Mouse (Mus musculus) CD8-positive naive resting alpha-beta T cell, adult 2 months (primary cell): ENCODE data around the gene Atp5d.

Experiments used
- DNase-seq, 2 experiments: peaks; one replicate each; pipeline ENCODE4 v3.0.0; 2022; ENCODE audit warnings: low read depth in 2 of 2, low spot score in 2 of 2

Gene Atp5d

GRCm38 (mm10) chr10:80152071-80152872, 13.8 kb downstream of the Atp5d start:
- DNase-seq: no peak

- DNase-seq: no peak
Measured at GRCm38 (mm10) chr10:80152873-80153260, 14.4 kb downstream of the Atp5d start.

- DNase-seq: no peak
Measured at GRCm38 (mm10) chr10:80153713-80154112, 15.3 kb downstream of the Atp5d start.

DNA sequence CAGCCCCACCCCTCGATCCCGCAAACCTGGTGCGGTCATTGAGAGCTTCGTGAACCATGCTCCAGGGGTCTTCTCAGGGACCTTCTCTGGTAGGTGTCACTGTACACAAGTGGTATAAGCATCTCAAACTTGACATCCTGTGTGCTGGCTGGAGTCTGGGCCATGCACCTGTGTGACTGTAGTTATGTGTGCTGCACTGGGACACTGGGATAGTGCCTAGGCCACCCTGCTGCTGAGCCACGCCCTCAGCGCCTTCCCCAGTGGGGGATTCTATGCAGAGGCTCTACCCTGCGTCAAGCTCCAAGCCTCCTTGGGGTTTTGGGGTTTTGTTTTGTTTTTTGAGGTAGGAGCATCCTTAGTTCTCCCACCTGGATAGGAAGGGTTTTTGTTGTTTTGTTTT, 16.0 kb downstream of the Atp5d start:
- DNase-seq: no peak

DNA sequence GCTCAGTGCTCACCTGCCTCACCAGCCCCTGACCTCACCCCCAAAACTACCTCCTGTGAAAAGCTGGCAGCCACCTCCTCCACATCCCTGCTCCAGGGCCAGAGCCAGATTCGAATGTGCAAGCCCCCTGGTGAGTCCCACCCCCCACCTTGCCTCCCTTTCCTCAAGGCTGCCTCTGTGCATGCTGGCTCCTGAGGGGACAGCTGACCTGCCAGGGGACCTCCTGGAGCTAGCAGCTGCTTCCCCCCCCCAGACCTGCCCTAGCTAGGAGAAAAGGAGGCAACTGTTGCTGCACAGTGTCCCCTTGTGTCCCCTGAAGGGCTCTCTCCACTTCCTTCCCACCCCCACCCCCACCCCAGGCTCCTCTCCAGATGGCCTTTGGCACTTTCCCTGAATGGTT, 16.8 kb downstream of the Atp5d start:
- DNase-seq: no peak

DNA sequence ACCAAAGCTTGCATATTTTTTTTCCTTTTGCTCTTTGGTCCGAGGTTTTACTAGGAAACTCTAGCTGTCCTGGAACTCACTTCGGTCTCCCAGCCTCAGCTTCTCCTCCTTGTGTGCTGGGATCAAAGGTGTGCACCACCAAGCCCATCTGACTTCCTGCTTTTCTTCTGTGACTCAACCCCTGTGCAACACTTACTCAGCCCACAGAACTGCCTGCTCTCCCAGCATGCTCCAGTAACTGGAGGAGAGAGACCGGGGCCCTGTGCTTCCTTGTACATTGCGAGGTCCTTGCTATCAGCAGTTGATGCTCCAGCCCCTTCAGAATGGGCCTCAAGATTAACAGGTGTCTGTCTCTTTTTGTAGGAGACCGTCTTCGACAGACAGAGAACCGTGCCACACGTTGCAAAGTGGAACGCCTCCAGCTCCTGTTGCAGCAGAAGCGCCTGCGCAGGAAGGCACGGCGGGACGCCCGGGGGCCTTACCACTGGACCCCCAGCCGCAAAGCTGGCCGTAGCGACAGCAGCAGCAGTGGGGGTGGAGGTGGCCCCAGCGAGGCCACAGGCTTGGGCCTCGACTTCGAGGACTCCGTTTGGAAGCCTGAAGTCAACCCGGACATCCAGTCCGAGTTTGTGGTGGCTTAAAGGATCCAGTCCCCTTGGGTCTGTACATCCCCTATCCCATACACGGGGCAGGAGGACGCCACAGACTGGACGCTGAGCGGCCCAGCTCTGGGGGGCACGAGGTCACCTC, 17.7 kb downstream of the Atp5d start:
- no peak for DNase-seq

- no peak for DNase-seq
Measured at GRCm38 (mm10) chr10:80156752-80157053, 18.3 kb downstream of the Atp5d start.

DNA sequence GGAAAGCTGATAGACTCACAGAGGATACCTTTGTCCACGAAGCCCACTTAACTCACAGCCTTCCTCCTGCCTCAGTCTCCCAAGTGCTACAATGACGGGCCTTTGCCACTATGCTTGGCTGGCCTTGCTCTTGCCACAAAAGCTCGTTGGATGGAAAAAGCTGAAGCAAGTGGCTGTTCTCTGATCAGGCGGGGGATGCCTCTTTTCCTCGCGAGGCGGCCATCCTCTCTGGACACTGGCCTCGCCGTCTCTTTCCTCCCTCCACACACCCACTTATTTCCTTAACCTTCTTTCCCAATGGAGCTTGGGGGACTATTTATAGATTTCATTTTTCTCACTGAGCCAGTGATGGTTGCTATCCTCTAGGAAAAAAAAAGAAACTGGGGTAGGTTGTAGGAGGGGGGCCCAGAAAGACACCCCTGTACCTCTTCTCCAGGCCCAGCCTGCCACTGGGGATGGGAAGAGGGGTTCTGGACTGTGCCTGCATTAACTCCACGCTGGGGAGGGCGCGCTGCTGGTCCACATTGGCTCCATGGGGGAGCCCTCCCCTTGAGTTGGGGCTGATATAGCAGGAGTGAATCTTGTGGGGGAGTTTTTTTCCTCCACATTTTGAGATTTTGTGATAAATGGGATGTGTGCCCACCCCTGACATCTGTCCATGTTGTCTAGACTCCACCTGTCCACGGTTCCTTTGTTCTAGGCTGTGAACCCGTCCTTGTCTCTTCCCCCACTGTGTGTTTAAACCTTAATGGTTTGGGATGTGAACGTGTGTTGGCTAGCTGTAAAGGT, 18.9 kb downstream of the Atp5d start:
- DNase-seq: no peak

GRCm38 (mm10) chr10:80158307-80158986, 20.0 kb downstream of the Atp5d start:
- DNase-seq: peak in 1 of 2 experiments; percentile 53

DNA sequence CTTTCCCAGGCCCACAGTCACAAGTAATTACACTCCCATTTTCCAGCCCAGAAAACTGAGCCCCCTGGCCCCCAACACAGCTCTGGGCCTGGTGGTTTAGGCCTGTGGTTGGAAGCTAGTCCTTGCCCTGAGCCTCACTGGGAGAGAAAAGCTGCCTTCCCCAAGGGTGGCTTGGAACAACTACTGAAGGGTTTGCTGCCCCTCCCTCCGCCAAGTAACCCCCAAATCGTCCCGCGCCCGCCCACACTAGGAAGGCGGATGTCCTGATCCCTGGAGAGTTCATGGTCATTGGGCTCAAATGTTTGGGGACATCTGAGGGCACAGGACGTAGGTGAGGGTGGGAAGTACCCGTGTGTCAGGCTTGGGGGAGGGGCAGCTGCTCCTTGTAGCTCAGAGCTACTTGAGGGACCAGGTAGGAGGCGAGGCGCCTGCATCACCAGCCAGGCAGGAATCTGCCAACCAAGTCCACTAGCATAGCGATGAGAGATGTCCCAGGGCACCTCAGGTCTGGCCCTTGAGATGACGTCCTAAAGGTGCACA, 20.7 kb downstream of the Atp5d start:
- no peak for DNase-seq

DNA sequence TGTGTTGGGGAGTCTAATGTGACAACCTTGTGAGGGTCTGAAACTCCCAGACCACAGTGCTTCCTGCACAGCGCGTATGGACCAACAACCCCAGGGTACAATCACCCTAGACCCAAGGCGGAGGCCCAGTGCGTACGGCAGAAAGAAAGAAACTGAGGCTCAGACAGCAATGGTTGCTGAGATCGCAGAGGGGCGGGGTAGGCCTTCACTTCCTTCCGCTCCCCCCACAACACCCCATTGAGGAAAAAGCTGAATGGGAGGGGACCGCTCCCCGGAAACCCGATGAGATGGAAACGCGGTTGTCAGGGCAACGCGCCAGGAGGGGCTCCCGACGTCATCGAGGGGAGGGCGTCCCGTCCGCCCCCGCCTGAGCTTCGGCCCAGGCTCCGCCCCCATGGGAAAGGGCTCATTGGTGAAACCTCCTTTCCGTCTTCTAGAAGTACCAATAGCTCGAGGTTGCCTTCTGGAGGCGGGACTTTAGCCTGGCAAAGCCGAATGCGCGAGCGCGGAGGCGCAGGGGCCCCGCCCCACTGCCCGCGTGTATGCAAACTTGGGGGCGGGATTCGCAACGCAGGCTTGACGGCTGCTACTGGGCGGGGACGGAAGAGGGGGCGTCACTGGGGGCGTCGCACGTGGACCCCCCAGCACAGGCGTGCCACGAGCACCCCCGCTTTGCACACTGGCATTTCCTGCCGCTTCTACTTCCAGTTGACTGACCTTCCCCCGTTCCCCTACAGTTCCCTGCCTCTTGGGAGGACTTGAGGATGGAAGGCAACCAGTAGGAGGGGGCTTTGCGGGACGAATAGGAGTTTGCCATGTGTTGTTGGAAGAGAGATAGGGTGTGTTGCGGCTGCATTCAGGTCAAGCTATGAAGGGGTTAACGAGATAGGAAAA, 21.4 kb downstream of the Atp5d start:
- DNase-seq: peak; percentile 99

DNA sequence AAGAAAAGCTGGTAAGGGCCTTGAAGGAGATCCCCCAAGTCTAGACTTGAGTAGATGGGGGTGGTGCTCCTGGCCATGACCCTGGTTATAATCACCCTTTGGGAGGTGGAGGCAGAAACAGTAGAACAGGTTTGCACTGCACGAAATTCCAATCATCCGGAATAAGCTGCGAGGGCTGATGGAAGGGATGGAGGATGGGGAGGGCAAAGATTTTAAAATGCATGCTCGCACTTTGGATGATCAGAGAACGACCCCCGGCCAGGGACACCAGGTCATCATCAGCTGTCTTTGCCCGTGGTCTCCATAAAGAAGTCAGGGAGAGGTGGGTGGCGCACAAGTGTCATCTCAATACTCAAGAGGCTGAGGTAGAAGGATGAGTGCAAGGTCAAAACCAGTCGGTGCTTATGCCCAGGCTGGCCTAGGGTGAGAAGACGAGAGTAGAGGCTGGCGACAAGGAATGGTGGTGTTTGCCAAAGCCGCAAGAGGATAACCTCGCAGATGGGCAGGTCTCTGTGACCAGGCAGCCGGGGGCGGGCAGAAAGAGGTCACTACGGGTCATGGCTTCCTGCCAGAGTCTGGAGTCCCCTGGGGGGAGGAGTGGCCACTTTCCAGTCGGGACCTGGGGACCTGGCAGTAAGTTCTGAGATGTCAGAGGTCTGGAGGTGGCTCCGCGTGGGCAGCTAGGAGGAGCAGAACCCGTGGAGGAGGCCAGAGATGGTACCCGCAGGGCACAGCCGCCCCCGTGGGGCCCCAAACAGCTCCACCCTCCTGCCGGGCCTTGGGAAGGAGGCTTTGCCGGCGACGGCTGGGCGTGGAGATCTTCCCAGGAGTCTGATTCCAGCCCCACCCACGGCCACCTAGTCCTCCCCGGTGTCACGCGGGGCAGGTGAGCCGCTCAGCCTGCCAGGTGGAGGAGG, 22.3 kb downstream of the Atp5d start:
- DNase-seq: no peak

GRCm38 (mm10) chr10:80161522-80162242, 23.2 kb downstream of the Atp5d start:
- DNase-seq: no peak

DNA sequence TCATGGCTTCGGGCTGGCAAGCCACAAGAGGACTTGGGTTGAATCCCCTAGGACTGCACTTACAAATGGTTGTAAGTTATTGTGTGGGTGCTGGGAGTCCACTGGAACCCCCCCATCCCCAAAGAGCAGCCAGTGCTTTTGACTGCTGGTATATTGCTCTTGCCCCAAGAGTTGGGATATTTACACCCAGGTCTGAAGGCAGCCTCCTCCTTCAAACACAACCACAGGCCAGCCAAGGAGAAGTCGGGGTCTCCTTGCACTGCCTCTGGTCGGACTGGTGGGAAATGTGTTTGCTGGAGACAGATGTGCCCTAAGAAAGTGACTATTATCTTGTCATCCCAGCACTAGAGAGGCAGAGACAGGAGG, 23.8 kb downstream of the Atp5d start:
- DNase-seq: no peak

DNA sequence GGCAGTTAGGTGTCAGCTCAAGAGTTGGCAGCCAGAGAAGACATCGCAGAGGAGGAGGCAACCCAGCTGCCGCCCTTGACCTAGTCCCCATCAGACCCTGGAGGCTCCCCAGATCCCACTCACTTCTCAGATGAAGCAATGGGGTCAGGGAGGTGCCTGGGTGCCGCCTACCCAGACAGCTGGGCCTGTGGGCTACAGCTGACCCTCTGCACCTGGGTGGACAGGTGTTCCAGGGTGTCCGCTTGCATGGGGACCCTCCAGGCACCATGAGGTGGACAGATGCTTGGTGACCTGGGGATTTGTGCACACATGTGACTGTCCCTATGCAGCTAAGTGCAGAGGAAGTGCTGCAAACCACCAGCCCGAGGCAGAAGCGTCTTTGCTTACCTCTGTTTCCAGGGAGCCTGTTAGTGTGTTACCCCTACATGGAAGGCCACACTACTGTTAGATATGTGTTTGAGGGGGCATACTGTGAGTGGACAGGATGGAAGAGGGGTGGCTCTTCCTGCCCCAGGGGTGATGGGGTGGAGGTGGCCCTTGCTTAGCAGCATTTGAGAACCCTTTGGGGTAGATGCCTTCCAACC, 24.4 kb downstream of the Atp5d start:
- DNase-seq: no peak

GRCm38 (mm10) chr10:80163721-80164120, 25.3 kb downstream of the Atp5d start:
- DNase-seq: no peak

DNA sequence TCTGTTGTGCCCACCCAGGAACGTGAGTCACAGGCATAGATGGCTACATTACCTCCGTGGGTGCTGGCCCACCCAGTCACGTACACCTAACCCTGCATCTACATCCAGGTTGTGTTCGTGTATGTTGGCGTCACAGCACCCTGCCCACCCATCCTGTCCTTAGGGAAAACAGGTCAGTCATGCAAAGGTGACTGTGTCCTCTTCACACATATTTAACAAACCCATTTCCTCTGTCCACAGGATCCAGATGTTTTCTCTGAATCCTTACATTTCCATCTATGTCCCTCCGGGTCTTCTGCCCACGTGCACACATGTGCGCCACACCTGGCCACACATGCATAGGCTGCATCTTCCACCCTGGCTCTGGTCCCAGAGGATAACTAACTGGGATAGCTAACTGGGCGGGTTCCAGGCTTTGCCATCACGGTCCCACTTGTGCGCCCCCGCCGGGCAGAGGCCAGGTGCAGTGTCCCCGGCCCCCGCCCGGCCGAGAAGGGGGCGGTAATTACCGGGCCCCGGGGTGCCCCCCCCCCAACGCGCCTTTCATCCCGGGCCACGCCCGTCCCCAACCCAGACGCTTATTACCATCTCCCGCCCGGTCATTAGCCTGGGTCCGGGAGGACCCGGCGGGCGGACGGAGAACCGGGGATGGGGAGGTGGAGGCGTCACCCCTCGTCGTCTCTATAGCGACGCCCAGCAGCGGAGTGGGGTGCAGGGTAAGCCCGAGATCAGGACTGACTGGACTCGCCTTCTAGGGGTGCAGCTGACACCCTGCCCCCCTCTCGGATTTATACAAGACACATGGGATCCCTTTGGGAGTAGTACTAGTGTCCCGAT, 25.9 kb downstream of the Atp5d start:
- no peak for DNase-seq
